Mouse (Mus musculus): ENCODE results near the gene Rpl23.

DNA sequence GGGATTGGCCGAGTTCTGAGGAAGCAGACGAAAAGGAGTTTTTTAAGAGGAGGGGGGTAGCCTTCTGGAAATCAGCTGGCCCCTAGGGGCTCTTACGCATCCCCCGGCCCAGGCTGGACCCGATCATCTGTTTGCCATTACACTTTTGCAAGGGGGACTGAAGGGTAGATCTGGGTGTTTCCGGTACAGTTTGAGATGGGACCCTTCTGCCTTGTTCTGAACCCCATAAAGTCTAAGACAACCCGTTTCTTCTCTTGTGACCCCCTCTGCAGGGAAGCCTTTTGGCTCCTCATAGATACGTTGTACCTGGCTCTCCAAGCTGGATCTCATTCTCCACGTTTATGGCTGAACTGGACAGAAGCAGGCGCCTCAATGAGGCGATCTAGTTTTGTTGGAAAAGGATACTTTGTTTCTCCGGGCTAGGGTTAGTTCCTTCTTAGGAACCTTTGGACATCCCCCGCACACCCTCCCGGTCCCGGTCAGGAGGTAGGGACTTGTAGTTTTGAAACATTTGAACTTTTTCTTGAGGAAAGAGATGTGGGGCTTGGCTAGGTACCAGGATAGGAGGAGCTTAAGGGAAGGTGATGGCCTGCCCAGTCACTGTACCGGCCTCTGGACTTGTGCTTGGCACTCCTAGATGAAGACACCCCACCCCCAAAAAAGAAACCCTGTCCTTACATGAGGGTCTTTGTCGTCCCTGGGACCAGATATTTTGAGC, 18.6 kb upstream of the Rpl23 start:
- TF ChIP-seq CTCF (IDR thresholded peaks at IDR 0.05; ENCODE audit: low read depth) = no peak
- no peak for TF ChIP-seq EP300 (IDR thresholded peaks at IDR 0.05; ENCODE audit: low read depth)

Data from liver, postnatal 0 days (tissue).